Mouse (Mus musculus) gonadal fat pad, adult 2 months (tissue): ENCODE results near the gene Maz. TPM values are rescaled to one million over a fixed set of nuclear protein-coding genes. Genes with fewer than 3 reads are reported as not detected.

ENCODE experiments used
- DNase-seq: peaks from one replicate; pipeline ENCODE4 v3.0.0-alpha.2; 2012; ENCODE audit warnings: low read depth
- polyA plus RNA-seq: library from polyadenylated mRNA; depleted of rRNA; stranded (reverse); fragments of >200 nt; gene quantifications from 2 replicates; pipeline ENCODE4 v1.2.3, GENCODE M21; 2012

The Maz gene
- polyA plus RNA-seq, 1 experiment, result 80.5 TPM

GRCm38 (mm10) chr7:127021563-127022527, 5.0 kb downstream of the Maz start:
- DNase-seq, result no peak

GRCm38 (mm10) chr7:127020901-127021562, 5.8 kb downstream of the Maz start, which contains the start of the genes Gm42742 and Prrt2:
Gene Gm42742 (minus strand): TSS chr7:127021097.
Gene Prrt2 (minus strand): TSS chr7:127021211.
- DNase-seq, result no peak

GRCm38 (mm10) chr7:127020491-127020890, 6.3 kb downstream of the Maz start:
- DNase-seq, result no peak

- no peak for DNase-seq
These were observed 6.8 kb downstream of the Maz start for GRCm38 (mm10) chr7:127020031-127020430.

- DNase-seq, result no peak
These were observed 7.4 kb downstream of the Maz start for GRCm38 (mm10) chr7:127019306-127019960.

- no peak for DNase-seq
These were observed 8.2 kb downstream of the Maz start for GRCm38 (mm10) chr7:127018416-127019305.

GRCm38 (mm10) chr7:127017950-127018345, 8.9 kb downstream of the Maz start:
- DNase-seq, result no peak

GRCm38 (mm10) chr7:127016971-127017949, 9.6 kb downstream of the Maz start, which contains the start of gene Pagr1a:
Gene Pagr1a (minus strand): TSS chr7:127017352.
- DNase-seq, result peak; percentile 86

- DNase-seq, result no peak
These were observed 10.3 kb downstream of the Maz start for GRCm38 (mm10) chr7:127016486-127016938.

GRCm38 (mm10) chr7:127016481-127016485, 10.6 kb downstream of the Maz start, which contains the start of gene Pagr1b:
Gene Pagr1b (minus strand): TSS chr7:127016484.
- no peak for DNase-seq

- DNase-seq, result no peak
These were observed 10.8 kb downstream of the Maz start for GRCm38 (mm10) chr7:127016081-127016480.

- DNase-seq, result no peak
These were observed 11.8 kb downstream of the Maz start for GRCm38 (mm10) chr7:127014993-127015392.

GRCm38 (mm10) chr7:127014320-127014719, 12.5 kb downstream of the Maz start, which contains the start of gene Mvp:
Gene Mvp (minus strand): TSS chr7:127014621.
- DNase-seq, result no peak

GRCm38 (mm10) chr7:127013385-127013784, 13.5 kb downstream of the Maz start:
- DNase-seq, result no peak

GRCm38 (mm10) chr7:127012845-127013244, 14.0 kb downstream of the Maz start:
- DNase-seq, result no peak

GRCm38 (mm10) chr7:127012374-127012773, 14.5 kb downstream of the Maz start:
- no peak for DNase-seq

- DNase-seq, result no peak
These were observed 15.1 kb downstream of the Maz start for GRCm38 (mm10) chr7:127011717-127012116.

- DNase-seq, result no peak
These were observed 15.8 kb downstream of the Maz start for GRCm38 (mm10) chr7:127011051-127011450.

GRCm38 (mm10) chr7:127009307-127010085, 17.3 kb downstream of the Maz start:
- no peak for DNase-seq
